Mouse (Mus musculus): ENCODE measurements around the gene Nrm. TPM values are rescaled to one million over a fixed set of nuclear protein-coding genes. Genes with fewer than 3 reads are reported as not detected.
A peak's percentile ranks its signal among the peaks of the same experiment; 100 is the strongest.

Gene Nrm
- polyA plus RNA-seq, 2 experiments, result 49.5 to 80.7 TPM

DNA sequence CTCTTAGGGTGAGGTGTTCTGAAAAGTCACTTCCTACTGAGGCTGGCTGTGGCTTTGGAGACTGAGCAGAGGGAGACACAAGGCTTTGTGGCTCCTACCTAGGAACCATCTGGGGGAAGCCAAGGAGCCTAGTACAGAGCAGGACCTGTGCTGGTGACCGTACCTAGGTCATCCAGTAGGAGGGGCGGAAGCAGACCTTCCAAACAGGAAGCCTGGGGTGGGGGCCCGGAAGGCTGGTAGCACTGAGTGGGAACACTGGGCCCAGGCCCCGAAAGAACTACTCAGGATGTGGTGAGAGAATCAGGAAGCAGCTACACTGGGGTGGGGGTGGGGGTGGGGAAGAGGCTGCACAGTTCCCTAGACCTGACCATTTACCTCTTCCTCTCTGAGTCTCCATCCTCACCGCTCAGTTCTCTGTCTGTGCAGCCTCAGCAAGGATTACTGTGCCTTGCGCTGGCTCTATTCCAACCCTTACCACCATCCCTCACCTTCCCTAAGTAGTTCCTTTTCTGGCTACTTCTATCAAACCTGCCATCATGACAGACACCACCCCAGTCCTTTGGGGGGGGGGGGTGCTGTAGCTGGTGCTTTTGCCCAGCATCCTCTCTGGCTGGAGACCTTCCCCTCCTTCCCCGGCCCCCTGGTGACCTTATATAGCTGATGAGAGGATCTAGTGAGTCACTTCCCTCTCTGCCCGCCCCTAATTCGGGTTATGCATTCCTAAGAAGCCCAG, 9.2 kb downstream of the Nrm start:
- H3K27ac ChIP-seq (replicated peaks; ENCODE audit: low read depth, low read length), result no peak overlapping the region
- H3K4me1 ChIP-seq (ENCODE audit: control insufficient read depth, insufficient read depth, low read length), result peaks cover 33% of the 10 kb centered on the region
- H3K4me3 ChIP-seq (replicated peaks; ENCODE audit: low read length), result peak overlapping the region; percentile 62
- peaks cover 22% of the 10 kb centered on the region for H3K36me3 ChIP-seq (ENCODE audit: control insufficient read depth, insufficient read depth, low read length)
- peak overlapping the region; percentile 83; the same call in 1 of the 2 replicates for H3K9ac ChIP-seq (ENCODE audit: low read depth, low read length, severe bottlenecking)
- H3K27me3 ChIP-seq (ENCODE audit: control insufficient read depth, insufficient read depth, low read length), result no peaks in the 10 kb centered on the region
- no peak for TF ChIP-seq POLR2A (IDR thresholded peaks at IDR 0.05; ENCODE audit: borderline replicate concordance, extremely low read depth, insufficient read depth, insufficient read length)
- H3K9me3 ChIP-seq (ENCODE audit: control insufficient read depth, low read length), result no peaks in the 10 kb centered on the region
- ATAC-seq (ENCODE audit: low FRiP score, low read depth) (no peak), DNase-seq (ENCODE audit: low spot score) (no peak)
- 61% methylated on average over 9 of the region's 9 CpGs for WGBS
- H3K4me2 ChIP-seq (replicated peaks; ENCODE audit: low read depth, low read length, severe bottlenecking), result peak overlapping the region; percentile 97

- no peak for ATAC-seq (ENCODE audit: low FRiP score, low read depth)
- peak overlapping the region; percentile 62 for H3K4me3 ChIP-seq (replicated peaks; ENCODE audit: low read length)
- no peak overlapping the region for H3K27ac ChIP-seq (replicated peaks; ENCODE audit: low read depth, low read length)
- peaks cover 33% of the 10 kb centered on the region for H3K4me1 ChIP-seq (ENCODE audit: control insufficient read depth, insufficient read depth, low read length)
- H3K9ac ChIP-seq (ENCODE audit: low read depth, low read length, severe bottlenecking), result peak overlapping the region; percentile 83; the same call in 1 of the 2 replicates
- peaks cover 26% of the 10 kb centered on the region for H3K36me3 ChIP-seq (ENCODE audit: control insufficient read depth, insufficient read depth, low read length)
- 82% methylated on average over 8 of the region's 8 CpGs for WGBS
- peak overlapping the region; percentile 97 for H3K4me2 ChIP-seq (replicated peaks; ENCODE audit: low read depth, low read length, severe bottlenecking)
- TF ChIP-seq POLR2A (IDR thresholded peaks at IDR 0.05; ENCODE audit: borderline replicate concordance, extremely low read depth, insufficient read depth, insufficient read length), result no peak
- no peak for DNase-seq (ENCODE audit: low spot score)
- no peaks in the 10 kb centered on the region for H3K27me3 ChIP-seq (ENCODE audit: control insufficient read depth, insufficient read depth, low read length)
- H3K9me3 ChIP-seq (ENCODE audit: control insufficient read depth, low read length), result no peaks in the 10 kb centered on the region
Observed at GRCm38 (mm10) chr17:35870884-35871696, 10.0 kb downstream of the Nrm start.

GRCm38 (mm10) chr17:35873774-35874519, 12.8 kb downstream of the Nrm start:
- H3K9ac ChIP-seq (ENCODE audit: low read depth, low read length, severe bottlenecking), result 0 out of 2 replicates have a peak overlapping the region, but pooled peaks have one; percentile 34
- H3K36me3 ChIP-seq (ENCODE audit: control insufficient read depth, insufficient read depth, low read length), result peaks cover 36% of the 10 kb centered on the region
- 30% methylated on average over 21 of the region's 21 CpGs for WGBS
- no peak overlapping the region for H3K4me3 ChIP-seq (replicated peaks; ENCODE audit: low read length)
- no peak overlapping the region for H3K4me2 ChIP-seq (replicated peaks; ENCODE audit: low read depth, low read length, severe bottlenecking)
- no peak for TF ChIP-seq POLR2A (IDR thresholded peaks at IDR 0.05; ENCODE audit: borderline replicate concordance, extremely low read depth, insufficient read depth, insufficient read length)
- no peaks in the 10 kb centered on the region for H3K9me3 ChIP-seq (ENCODE audit: control insufficient read depth, low read length)
- no peak overlapping the region for H3K27ac ChIP-seq (replicated peaks; ENCODE audit: low read depth, low read length)
- DNase-seq (ENCODE audit: low spot score) (peak; percentile 76), ATAC-seq (ENCODE audit: low FRiP score, low read depth) (peak; percentile 47; the same call in 1 of the 2 replicates)
- peaks cover 20% of the 10 kb centered on the region for H3K4me1 ChIP-seq (ENCODE audit: control insufficient read depth, insufficient read depth, low read length)
- H3K27me3 ChIP-seq (ENCODE audit: control insufficient read depth, insufficient read depth, low read length), result no peaks in the 10 kb centered on the region

DNA sequence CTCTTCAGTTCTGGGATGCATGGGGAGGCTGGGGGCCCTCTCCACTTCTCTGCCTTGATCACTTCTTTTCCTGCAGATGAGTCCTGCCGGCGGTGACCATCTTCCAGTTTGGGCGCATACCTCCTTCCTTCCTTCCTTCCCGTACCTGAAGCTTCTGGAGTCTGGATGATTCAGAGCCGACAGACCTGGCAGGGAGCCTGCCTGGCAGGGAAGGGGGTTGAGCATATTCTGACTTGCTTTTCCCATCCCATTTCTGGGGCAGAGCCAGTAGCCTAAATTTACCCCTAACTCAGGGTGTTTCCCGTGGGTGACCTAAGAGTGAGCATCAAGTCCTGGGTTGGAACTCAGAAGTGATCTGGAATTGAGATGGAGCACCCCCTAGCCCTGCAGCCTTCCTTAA, 13.6 kb downstream of the Nrm start:
- TF ChIP-seq POLR2A (IDR thresholded peaks at IDR 0.05; ENCODE audit: borderline replicate concordance, extremely low read depth, insufficient read depth, insufficient read length), result no peak
- Histone ChIP-seq H3K4me2 (replicated peaks; ENCODE audit: low read depth, low read length, severe bottlenecking) (no peak overlapping the region), H3K4me3 (replicated peaks; ENCODE audit: low read length) (no peak overlapping the region), H3K4me1 (ENCODE audit: control insufficient read depth, insufficient read depth, low read length) (peaks cover 12% of the 10 kb centered on the region), H3K27me3 (ENCODE audit: control insufficient read depth, insufficient read depth, low read length) (no peaks in the 10 kb centered on the region), H3K9ac (ENCODE audit: low read depth, low read length, severe bottlenecking) (no peak overlapping the region), H3K9me3 (ENCODE audit: control insufficient read depth, low read length) (no peaks in the 10 kb centered on the region), H3K27ac (replicated peaks; ENCODE audit: low read depth, low read length) (no peak overlapping the region), H3K36me3 (ENCODE audit: control insufficient read depth, insufficient read depth, low read length) (peaks cover 36% of the 10 kb centered on the region)
- 90% methylated on average over 6 of the region's 6 CpGs for WGBS
- DNase-seq (ENCODE audit: low spot score), result no peak
- no peak for ATAC-seq (ENCODE audit: low FRiP score, low read depth)
